In the genomic region with DNA sequence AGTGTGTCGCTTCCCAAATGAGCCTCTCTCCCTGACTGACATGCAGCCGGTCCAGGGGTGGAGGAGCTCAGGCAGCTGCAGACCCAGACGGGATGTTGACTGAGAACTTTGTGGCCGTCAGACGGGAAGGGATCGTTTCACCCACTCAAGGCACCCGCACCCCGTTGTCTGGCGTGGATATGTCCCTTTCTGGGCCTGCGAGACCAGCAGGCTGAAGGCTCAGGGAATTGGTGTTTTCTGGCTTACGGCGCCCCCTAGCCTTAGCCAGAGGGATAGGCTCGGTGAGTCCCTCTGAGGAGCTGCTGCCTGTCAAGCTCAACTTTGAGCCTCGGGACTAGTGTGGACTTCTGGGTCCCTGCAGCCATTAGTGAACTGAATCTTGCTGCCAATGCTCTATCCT, we compare ENCODE assay signal across 8 mouse cellular contexts. TPM values are rescaled to one million over a fixed set of nuclear protein-coding genes. Genes with fewer than 3 reads are reported as not detected.
DNase-seq lines count a peak whose midpoint lies in the region; ATAC-seq and TF ChIP-seq lines count a peak whose summit lies in the region.

No protein-coding gene starts in this region.

- H3K9me3 ChIP-seq in forebrain, embryonic 15.5 days = no peaks in the 10 kb centered on the region

- H3K36me3 ChIP-seq in forebrain, embryonic 15.5 days = no peaks in the 10 kb centered on the region

- H3K4me1 ChIP-seq in forebrain, embryonic 15.5 days = peaks cover 14% of the 10 kb centered on the region
- H3K4me1 ChIP-seq in lung, adult 2 months (ENCODE audit: control insufficient read depth, insufficient read depth, low read length) = peaks cover 2% of the 10 kb centered on the region; the same call in 1 of the 2 replicates

- TF ChIP-seq CTCF in layer of hippocampus, adult 2 months (conservative IDR thresholded peaks at IDR 0.05) = peak; percentile 99
- peak; percentile 91 for TF ChIP-seq CTCF in lung, adult 2 months (IDR thresholded peaks at IDR 0.05; ENCODE audit: insufficient read depth, low read length)

- H3K27ac ChIP-seq in forebrain, embryonic 15.5 days (replicated peaks) = no peak overlapping the region
- no peak overlapping the region for H3K27ac ChIP-seq in layer of hippocampus, adult 2 months

- H3K4me3 ChIP-seq in forebrain, embryonic 15.5 days = no peak overlapping the region
- H3K4me3 ChIP-seq in layer of hippocampus, adult 2 months = peak overlapping the region; percentile 35; the same call in 1 of the 2 replicates
- H3K4me3 ChIP-seq in lung, adult 2 months (replicated peaks; ENCODE audit: extremely low read depth, low read depth, low read length) = no peak overlapping the region

- intact Hi-C loops in heart, postnatal 25 days (cut with DNase I) = loop anchor here (2.0 to 5.0 kb wide), 4 partner anchors 221 to 329 kb away; a partner anchor contains a TSS

- peak; percentile 65 for DNase-seq in ES-CJ7 (ENCODE audit: low read depth, low spot score)
- DNase-seq in cerebellum, adult 11 months = peak; percentile 58
- DNase-seq in heart, postnatal 25 days (ENCODE audit: low spot score) = peak; percentile 73
- DNase-seq in layer of hippocampus, adult 2 months (ENCODE audit: low spot score in 2 of 2) = peak; percentile 83 to 84
- peak; percentile 84 for DNase-seq in lung, adult 2 months
- DNase-seq in ovary, adult 18-20 months (ENCODE audit: low spot score) = peak; percentile 48
- peak; percentile 7 to 60 for DNase-seq in thymus, postnatal 10 days (ENCODE audit: low spot score in 2 of 2)

- no peak overlapping the region for H3K9ac ChIP-seq in forebrain, embryonic 15.5 days (replicated peaks)

- peak overlapping the region; percentile 32 for H3K4me2 ChIP-seq in forebrain, embryonic 15.5 days (replicated peaks)

- WGBS in forebrain, embryonic 15.5 days = 5% methylated on average over 14 of the region's 14 CpGs
- WGBS in lung, adult 2 months = 6% methylated on average over 14 of the region's 14 CpGs

- TF ChIP-seq POLR2A in lung, adult 2 months (IDR thresholded peaks at IDR 0.05; ENCODE audit: borderline replicate concordance, extremely low read depth, low read depth, low read length) = no peak

- no peaks in the 10 kb centered on the region for H3K27me3 ChIP-seq in forebrain, embryonic 15.5 days

- peak; percentile 33 for ATAC-seq in forebrain, embryonic 15.5 days (replicated peaks)

RNA-seq across cellular contexts. Expression of a gene that starts 4.1 kb away (rescaled TPM):
- 15.8 and 16.9 TPM in 2 replicates for polyA plus RNA-seq in forebrain, embryonic 15.5 days (2015; fragmentation: Nextera tagmentation; extraction: Ambion mirVana)
- 100 to 1,000 TPM; 135 to 205 TPM for total RNA-seq in heart, postnatal 25 days (2021)
- 10 to 100 TPM; 61.8 to 62.0 TPM for total RNA-seq in layer of hippocampus, adult 2 months (2021)
- polyA plus RNA-seq in lung, adult 2 months (2012; rRNA removed) = 259 and 473 TPM in 2 replicates

Comparison
In these comparisons a context has a peak if more than half of its experiments do, and no peak if none do; other contexts are left out.
1. DNase-seq: peak in every context shown above with its lines; median percentile 84 in lung, adult 2 months; 84 in layer of hippocampus, adult 2 months; 73 in heart, postnatal 25 days; 65 in ES-CJ7; 58 in cerebellum, adult 11 months; 48 in ovary, adult 18-20 months; 34 in thymus, postnatal 10 days.